Mouse (Mus musculus) liver, adult 2 months (tissue): ENCODE data around the gene Mrrf.

Source experiments
- CTCF ChIP-seq: fragments of 200-500 bp; IDR thresholded peaks from 2 replicates; pipeline ENCODE4 v1.5.1; 2011; ENCODE audit warnings: low read depth, low read length, control low read depth
- POLR2A ChIP-seq: fragments of 200-500 bp; IDR thresholded peaks from 2 replicates; pipeline ENCODE4 v1.6.1; 2011; ENCODE audit warnings: low read length, control low read depth; ENCODE audit not compliant: insufficient read depth; ENCODE audit errors: extremely low read depth

DNA sequence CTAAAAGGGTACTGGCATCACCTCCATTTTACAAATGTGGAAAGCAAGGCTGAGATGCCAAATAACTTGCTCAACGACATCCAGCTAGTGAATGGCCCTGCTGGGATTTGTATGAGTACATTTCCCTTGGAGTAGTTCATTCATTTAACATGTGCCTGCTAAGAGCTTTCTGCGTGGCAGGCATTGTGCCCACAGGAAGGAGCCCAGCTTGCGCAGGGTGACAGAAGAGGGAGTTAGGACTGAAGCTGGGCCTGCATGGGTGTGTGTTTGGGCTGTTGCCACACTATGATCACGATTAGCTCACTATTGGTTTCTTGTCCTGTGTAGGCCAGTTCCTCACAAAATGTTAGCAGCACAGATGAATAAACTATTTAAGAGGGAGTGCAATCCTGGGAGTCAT lies 84.7 kb downstream of the Mrrf start:
- no peak for TF ChIP-seq POLR2A
- TF ChIP-seq CTCF: no peak
